Mouse (Mus musculus): ENCODE measurements around the gene Gabarapl1. TPM values are rescaled to one million over a fixed set of nuclear protein-coding genes. Genes with fewer than 3 reads are reported as not detected.

Gene Gabarapl1
- polyA plus RNA-seq, 1 experiment from 2014 or later = 34.2 TPM

Other genes starting within 250 kb of the Gabarapl1 start
- gene 4922502D21Rik, start 201.4 kb upstream of the Gabarapl1 start, polyA plus RNA-seq (2016; fragmentation: Nextera tagmentation; extraction: Ambion mirVana) = not detected in 2 replicates
- 0.11 and 0.51 TPM in 2 replicates for gene Clec12a, start 190.5 kb upstream of the Gabarapl1 start, polyA plus RNA-seq (2016; fragmentation: Nextera tagmentation; extraction: Ambion mirVana)
- gene Clec12b, start 147.3 kb upstream of the Gabarapl1 start, polyA plus RNA-seq (2016; fragmentation: Nextera tagmentation; extraction: Ambion mirVana) = not detected in 2 replicates
- 9.2 and 12.0 TPM in 2 replicates for gene Clec1b, start 135.9 kb upstream of the Gabarapl1 start, polyA plus RNA-seq (2016; fragmentation: Nextera tagmentation; extraction: Ambion mirVana)
- gene Clec9a, start 124.3 kb upstream of the Gabarapl1 start, polyA plus RNA-seq (2016; fragmentation: Nextera tagmentation; extraction: Ambion mirVana) = 0.20 and 0.21 TPM in 2 replicates
- 0.84 and 1.4 TPM in 2 replicates for gene Clec1a, start 81.2 kb upstream of the Gabarapl1 start, polyA plus RNA-seq (2016; fragmentation: Nextera tagmentation; extraction: Ambion mirVana)
- 0.16 TPM in 1 of 2 replicates, not detected in the other for gene Olr1, start 26.0 kb upstream of the Gabarapl1 start, polyA plus RNA-seq (2016; fragmentation: Nextera tagmentation; extraction: Ambion mirVana)
- not detected in 2 replicates for gene Tmem52b, start 20.6 kb upstream of the Gabarapl1 start, polyA plus RNA-seq (2016; fragmentation: Nextera tagmentation; extraction: Ambion mirVana)
- gene Klre1, start 44.7 kb downstream of the Gabarapl1 start, polyA plus RNA-seq (2016; fragmentation: Nextera tagmentation; extraction: Ambion mirVana) = not detected in 2 replicates
- not detected in 2 replicates for gene Klrd1, start 58.6 kb downstream of the Gabarapl1 start, polyA plus RNA-seq (2016; fragmentation: Nextera tagmentation; extraction: Ambion mirVana)
- not detected in 2 replicates for gene Klrk1, start 90.7 kb downstream of the Gabarapl1 start, polyA plus RNA-seq (2016; fragmentation: Nextera tagmentation; extraction: Ambion mirVana)
- gene Klrc3, start 110.2 kb downstream of the Gabarapl1 start, polyA plus RNA-seq (2016; fragmentation: Nextera tagmentation; extraction: Ambion mirVana) = not detected in 2 replicates
- not detected in 2 replicates for gene Klrc2, start 127.5 kb downstream of the Gabarapl1 start, polyA plus RNA-seq (2016; fragmentation: Nextera tagmentation; extraction: Ambion mirVana)
- gene Klrc1, start 145.8 kb downstream of the Gabarapl1 start, polyA plus RNA-seq (2016; fragmentation: Nextera tagmentation; extraction: Ambion mirVana) = not detected in 2 replicates
- not detected in 2 replicates for gene Klri1, start 184.0 kb downstream of the Gabarapl1 start, polyA plus RNA-seq (2016; fragmentation: Nextera tagmentation; extraction: Ambion mirVana)
- not detected in 2 replicates for gene Klri2, start 207.3 kb downstream of the Gabarapl1 start, polyA plus RNA-seq (2016; fragmentation: Nextera tagmentation; extraction: Ambion mirVana)